In the genomic region with DNA sequence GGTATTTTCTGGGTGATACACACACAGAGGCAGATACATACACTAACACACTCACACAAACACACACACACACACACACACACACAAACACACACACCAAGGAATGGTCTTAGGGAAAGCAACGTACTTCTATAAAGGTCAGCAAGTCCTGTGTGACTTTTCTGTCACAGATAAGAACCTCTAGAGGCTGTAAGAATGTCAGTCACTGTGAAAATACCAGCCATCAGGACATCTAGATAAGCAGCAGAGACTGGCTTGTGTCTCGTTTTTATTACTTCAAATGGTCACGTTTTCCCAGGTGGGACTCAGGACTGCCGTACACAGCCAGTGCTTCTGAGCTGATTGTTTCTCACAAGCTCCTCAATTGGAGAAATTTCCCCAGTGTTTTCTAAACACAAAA, we compare ENCODE assay signal across 26 mouse cellular contexts. TPM values are rescaled to one million over a fixed set of nuclear protein-coding genes. Genes with fewer than 3 reads are reported as not detected.
"Had no signal": no experiment of that assay in that cellular context is flagged by ENCODE, and none has a peak within 500 bp of the region (broad histone marks: within the 10 kb centered on the region; RNA-seq: fewer than 3 reads in every experiment).

No protein-coding gene starts in this region.

- H3K4me2 ChIP-seq: heart, embryonic 12.5 days; hindbrain, embryonic 13.5 days; hindbrain, embryonic 15.5 days; kidney, embryonic 15.5 days; limb, embryonic 13.5 days; limb, embryonic 15.5 days had no signal

- H3K27ac ChIP-seq: heart, adult 2 months; hindbrain, embryonic 13.5 days; hindbrain, embryonic 15.5 days; hindbrain, postnatal 0 days; kidney, embryonic 15.5 days; kidney, postnatal 0 days; limb, embryonic 13.5 days; limb, embryonic 15.5 days had no signal

- H3K36me3 ChIP-seq: heart, embryonic 12.5 days; hindbrain, embryonic 13.5 days; hindbrain, embryonic 15.5 days; kidney, embryonic 15.5 days; limb, embryonic 13.5 days; limb, embryonic 15.5 days had no signal

- H3K27me3 ChIP-seq: heart, embryonic 12.5 days; hindbrain, embryonic 13.5 days; hindbrain, embryonic 15.5 days; kidney, embryonic 15.5 days; limb, embryonic 13.5 days; limb, embryonic 15.5 days had no signal

- H3K4me3 ChIP-seq: heart, adult 2 months; heart, embryonic 12.5 days; hindbrain, embryonic 13.5 days; hindbrain, embryonic 15.5 days; kidney, embryonic 15.5 days; limb, embryonic 13.5 days; limb, embryonic 15.5 days had no signal

- H3K9ac ChIP-seq: heart, embryonic 12.5 days; hindbrain, embryonic 13.5 days; hindbrain, embryonic 15.5 days; kidney, embryonic 15.5 days; limb, embryonic 13.5 days; limb, embryonic 15.5 days had no signal

- ATAC-seq: hindbrain, postnatal 0 days had no signal

- DNase-seq: gastrocnemius, postnatal 14 days; gastrocnemius, postnatal 36 days; heart, adult 11 months; heart, adult 2 months; heart, postnatal 10 days; kidney, adult 11 months; kidney, adult 2 months; kidney, adult 9 months; kidney, postnatal 14 days; kidney, postnatal 36 days; layer of hippocampus, adult 9-11 months; layer of hippocampus, postnatal 36 days; left cerebral cortex, postnatal 4 days; lung, adult 18-20 months had no signal

- H3K9me3 ChIP-seq: heart, embryonic 12.5 days; hindbrain, embryonic 13.5 days; hindbrain, embryonic 15.5 days; kidney, embryonic 15.5 days; limb, embryonic 13.5 days; limb, embryonic 15.5 days had no signal

- H3K4me1 ChIP-seq: hindbrain, embryonic 13.5 days; hindbrain, embryonic 15.5 days; kidney, embryonic 15.5 days; limb, embryonic 13.5 days; limb, embryonic 15.5 days had no signal

RNA-seq across cellular contexts. Expression of a gene that starts 20.4 kb away (rescaled TPM):
- total RNA-seq: gastrocnemius, adult 8-10 months; gastrocnemius, postnatal 36 days; heart, adult 2 months; hematopoietic stem cell, adult 5-6 weeks had no signal
- polyA plus RNA-seq: gonadal fat pad, adult 2 months; large intestine, adult 2 months had no signal
